Mouse (Mus musculus): Measurements from ENCODE around the gene Fetub. TPM values are rescaled to one million over a fixed set of nuclear protein-coding genes. Genes with fewer than 3 reads are reported as not detected.
"Not testable (repeated sequence)": the region's sequence is repeated elsewhere in the genome, so short reads cannot be mapped to it uniquely, and the experiment has no call there.

The Fetub gene
- polyA plus RNA-seq, 1 experiment from 2014 or later = not detected

- H3K4me3 ChIP-seq (ENCODE audit: low read depth, low read length) = no peak overlapping the region
- no peak for TF ChIP-seq CTCF (IDR thresholded peaks at IDR 0.05; ENCODE audit: low read depth)
- 85% methylated on average over 12 of the region's 12 CpGs for WGBS
- no peak for ATAC-seq
- H3K4me2 ChIP-seq (replicated peaks; ENCODE audit: low read depth) = no peak overlapping the region
- no peaks in the 10 kb centered on the region for H3K36me3 ChIP-seq (ENCODE audit: control insufficient read depth, insufficient read depth)
- H3K9ac ChIP-seq (ENCODE audit: low read depth, low read length) = no peak overlapping the region
- no peak overlapping the region for H3K27ac ChIP-seq (ENCODE audit: low read depth, low read length)
- H3K9me3 ChIP-seq (ENCODE audit: control insufficient read depth) = no peaks in the 10 kb centered on the region
- H3K27me3 ChIP-seq (replicated peaks; ENCODE audit: control insufficient read depth, insufficient read depth, low read length) = no peaks in the 10 kb centered on the region
- no peaks in the 10 kb centered on the region for H3K4me1 ChIP-seq (replicated peaks; ENCODE audit: control insufficient read depth, insufficient read depth, low read length)
Measured at GRCm38 (mm10) chr16:22937631-22938030, 19.5 kb downstream of the Fetub start.

- no peaks in the 10 kb centered on the region for H3K36me3 ChIP-seq (ENCODE audit: control insufficient read depth, insufficient read depth)
- WGBS = 57% methylated on average over 2 of the region's 2 CpGs
- no peak overlapping the region for H3K4me2 ChIP-seq (replicated peaks; ENCODE audit: low read depth)
- no peak for TF ChIP-seq CTCF (IDR thresholded peaks at IDR 0.05; ENCODE audit: low read depth)
- H3K27me3 ChIP-seq (replicated peaks; ENCODE audit: control insufficient read depth, insufficient read depth, low read length) = no peaks in the 10 kb centered on the region
- no peaks in the 10 kb centered on the region for H3K9me3 ChIP-seq (ENCODE audit: control insufficient read depth)
- no peak overlapping the region for H3K27ac ChIP-seq (ENCODE audit: low read depth, low read length)
- no peak overlapping the region for H3K9ac ChIP-seq (ENCODE audit: low read depth, low read length)
- no peaks in the 10 kb centered on the region for H3K4me1 ChIP-seq (replicated peaks; ENCODE audit: control insufficient read depth, insufficient read depth, low read length)
- H3K4me3 ChIP-seq (ENCODE audit: low read depth, low read length) = no peak overlapping the region
- ATAC-seq = no peak
Measured at GRCm38 (mm10) chr16:22938541-22938940, 20.4 kb downstream of the Fetub start.

- no peak for TF ChIP-seq CTCF (IDR thresholded peaks at IDR 0.05; ENCODE audit: low read depth)
- H3K36me3 ChIP-seq (ENCODE audit: control insufficient read depth, insufficient read depth) = no peaks in the 10 kb centered on the region
- H3K4me3 ChIP-seq (ENCODE audit: low read depth, low read length) = no peak overlapping the region
- no peak for ATAC-seq
- 73% methylated on average over 8 of the region's 8 CpGs for WGBS
- H3K27ac ChIP-seq (ENCODE audit: low read depth, low read length) = no peak overlapping the region
- H3K9me3 ChIP-seq (ENCODE audit: control insufficient read depth) = no peaks in the 10 kb centered on the region
- H3K4me1 ChIP-seq (replicated peaks; ENCODE audit: control insufficient read depth, insufficient read depth, low read length) = no peaks in the 10 kb centered on the region
- H3K27me3 ChIP-seq (replicated peaks; ENCODE audit: control insufficient read depth, insufficient read depth, low read length) = no peaks in the 10 kb centered on the region
- no peak overlapping the region for H3K9ac ChIP-seq (ENCODE audit: low read depth, low read length)
- H3K4me2 ChIP-seq (replicated peaks; ENCODE audit: low read depth) = no peak overlapping the region
Measured at GRCm38 (mm10) chr16:22939120-22939695, 21.1 kb downstream of the Fetub start.

- not testable (repeated sequence) for H3K9ac ChIP-seq (ENCODE audit: low read depth, low read length); H3K27ac ChIP-seq (ENCODE audit: low read depth, low read length); H3K4me1 ChIP-seq (replicated peaks; ENCODE audit: control insufficient read depth, insufficient read depth, low read length); H3K9me3 ChIP-seq (ENCODE audit: control insufficient read depth); H3K4me2 ChIP-seq (replicated peaks; ENCODE audit: low read depth); H3K36me3 ChIP-seq (ENCODE audit: control insufficient read depth, insufficient read depth); H3K4me3 ChIP-seq (ENCODE audit: low read depth, low read length); H3K27me3 ChIP-seq (replicated peaks; ENCODE audit: control insufficient read depth, insufficient read depth, low read length)
- ATAC-seq = peak; percentile 64; the same call in 1 of the 2 replicates
Measured at GRCm38 (mm10) chr16:22941825-22942476, 23.8 kb downstream of the Fetub start.

- no peaks in the 10 kb centered on the region for H3K9me3 ChIP-seq (ENCODE audit: control insufficient read depth)
- H3K4me3 ChIP-seq (ENCODE audit: low read depth, low read length) = no peak overlapping the region
- no peak for TF ChIP-seq CTCF (IDR thresholded peaks at IDR 0.05; ENCODE audit: low read depth)
- no peaks in the 10 kb centered on the region for H3K4me1 ChIP-seq (replicated peaks; ENCODE audit: control insufficient read depth, insufficient read depth, low read length)
- H3K9ac ChIP-seq (ENCODE audit: low read depth, low read length) = no peak overlapping the region
- WGBS = 77% methylated on average over 2 of the region's 2 CpGs
- no peak for ATAC-seq
- H3K27ac ChIP-seq (ENCODE audit: low read depth, low read length) = no peak overlapping the region
- no peaks in the 10 kb centered on the region for H3K27me3 ChIP-seq (replicated peaks; ENCODE audit: control insufficient read depth, insufficient read depth, low read length)
- no peaks in the 10 kb centered on the region for H3K36me3 ChIP-seq (ENCODE audit: control insufficient read depth, insufficient read depth)
- no peak overlapping the region for H3K4me2 ChIP-seq (replicated peaks; ENCODE audit: low read depth)
Measured at GRCm38 (mm10) chr16:22947371-22947770, 29.2 kb downstream of the Fetub start.

GRCm38 (mm10) chr16:22950840-22951395, 32.8 kb downstream of the Fetub start, which contains the start of gene Hrg:
Gene Hrg (plus strand): TSS chr16:22951072.
- no peak for TF ChIP-seq CTCF (IDR thresholded peaks at IDR 0.05; ENCODE audit: low read depth)
- H3K4me2 ChIP-seq (replicated peaks; ENCODE audit: low read depth) = no peak within 1 kb of the TSS
- H3K9ac ChIP-seq (ENCODE audit: low read depth, low read length) = no peak within 1 kb of the TSS
- no peaks in the 10 kb centered on the region for H3K36me3 ChIP-seq (ENCODE audit: control insufficient read depth, insufficient read depth)
- H3K9me3 ChIP-seq (ENCODE audit: control insufficient read depth) = no peaks in the 10 kb centered on the region
- 94% methylated on average over 6 of the region's 6 CpGs for WGBS
- H3K27ac ChIP-seq (ENCODE audit: low read depth, low read length) = no peak within 1 kb of the TSS
- ATAC-seq = no peak
- H3K4me1 ChIP-seq (replicated peaks; ENCODE audit: control insufficient read depth, insufficient read depth, low read length) = no peaks in the 10 kb centered on the region
- no peak within 1 kb of the TSS for H3K4me3 ChIP-seq (ENCODE audit: low read depth, low read length)
- H3K27me3 ChIP-seq (replicated peaks; ENCODE audit: control insufficient read depth, insufficient read depth, low read length) = no peaks in the 10 kb centered on the region
